Mouse (Mus musculus) midbrain, embryonic 11.5 days (tissue): ENCODE measurements around the gene Olfr1047. TPM values are rescaled to one million over a fixed set of nuclear protein-coding genes. Genes with fewer than 3 reads are reported as not detected.
"Not testable (repeated sequence)": the region's sequence is repeated elsewhere in the genome, so short reads cannot be mapped to it uniquely, and the experiment has no call there.

Source experiments
- ATAC-seq: fragments of 200-750 bp; cut with Nextera tagmentation; 2 replicates; pipeline ENCODE4 v1.8.0; 2017; ENCODE audit warnings: moderate TSS enrichment, moderate library complexity; ENCODE audit not compliant: low FRiP score
- DNase-seq: peaks from one replicate; pipeline ENCODE4 v3.0.0; 2015; ENCODE audit warnings: low spot score; ENCODE audit errors: missing footprints
- H3K27ac ChIP-seq: fragments of 300-500 bp; sonication (generic); 2 replicates; pipeline ENCODE4 v1.5.1; 2014; ENCODE audit warnings: low read depth, low read length
- H3K27me3 ChIP-seq: fragments of 300-500 bp; sonication (generic); 2 replicates; pipeline ENCODE4 v1.6.1; 2014; ENCODE audit warnings: mild to moderate bottlenecking, low read length, moderate library complexity, mixed read lengths; ENCODE audit not compliant: control insufficient read depth, insufficient read depth
- H3K36me3 ChIP-seq: fragments of 300-500 bp; sonication (generic); 2 replicates; pipeline ENCODE4 v1.6.1; 2014; ENCODE audit warnings: mild to moderate bottlenecking, low read length, moderate library complexity, mixed read lengths; ENCODE audit not compliant: control insufficient read depth, insufficient read depth
- H3K4me1 ChIP-seq: fragments of 300-500 bp; sonication (generic); 2 replicates; pipeline ENCODE4 v1.6.1; 2014; ENCODE audit warnings: low read length; ENCODE audit not compliant: control insufficient read depth, insufficient read depth
- H3K4me2 ChIP-seq: fragments of 300-500 bp; sonication (generic); 2 replicates; pipeline ENCODE4 v1.6.1; 2014; ENCODE audit warnings: mild to moderate bottlenecking, moderate library complexity
- H3K4me3 ChIP-seq: fragments of 300-500 bp; sonication (generic); 2 replicates; pipeline ENCODE4 v1.5.1; 2014; ENCODE audit warnings: low read depth, low read length
- H3K9ac ChIP-seq: fragments of 300-500 bp; sonication (generic); 2 replicates; pipeline ENCODE4 v1.6.1; 2014; ENCODE audit warnings: low read length
- H3K9me3 ChIP-seq: fragments of 300-500 bp; sonication (generic); 2 replicates; pipeline ENCODE4 v1.6.1; 2016; ENCODE audit warnings: low read length; ENCODE audit not compliant: control insufficient read depth
- WGBS: fragments of 180-500 bp; shearing (Covaris S2); extraction: QIAGEN DNeasy Blood & Tissue Kit; methylation state at CpG from one replicate; pipeline ENCODE4 v1.1.7; 2014; 5-methylcytosine and 5-hydroxymethylcytosine counted together
- polyA plus RNA-seq: library from polyadenylated mRNA; unstranded; fragments of >200 nt; fragmentation: Nextera tagmentation; extraction: Ambion mirVana; gene quantifications from 2 replicates; pipeline ENCODE4 v1.2.1, GENCODE M21; 2014

The Olfr1047 gene
- polyA plus RNA-seq: not detected in 2 replicates

GRCm38 (mm10) chr2:86231301-86231700, at the start of gene Olfr1047:
Gene Olfr1047 (minus strand): TSS chr2:86231401.
- DNase-seq (no peak), ATAC-seq (no peak)
- H3K4me3 ChIP-seq: no peak within 1 kb of the TSS
- WGBS: 95% methylated on average over 1 of the region's 1 CpGs
- H3K4me2 ChIP-seq: no peak within 1 kb of the TSS
- H3K27me3 ChIP-seq: no peaks in the 10 kb centered on the region
- H3K9me3 ChIP-seq: no peaks in the 10 kb centered on the region
- no peak within 1 kb of the TSS for H3K27ac ChIP-seq
- no peaks in the 10 kb centered on the region for H3K36me3 ChIP-seq
- H3K4me1 ChIP-seq: no peaks in the 10 kb centered on the region
- H3K9ac ChIP-seq: no peak within 1 kb of the TSS

- not testable (repeated sequence) for H3K36me3 ChIP-seq, H3K27ac ChIP-seq, ATAC-seq, H3K4me3 ChIP-seq, H3K4me1 ChIP-seq, H3K9ac ChIP-seq, H3K27me3 ChIP-seq, H3K9me3 ChIP-seq, DNase-seq, H3K4me2 ChIP-seq
These were observed 47.8 kb upstream of the Olfr1047 start, which contains the start of gene Olfr1051 for GRCm38 (mm10) chr2:86278988-86279387. Gene Olfr1051 (minus strand): TSS chr2:86279088.

- not testable (repeated sequence) for H3K36me3 ChIP-seq, ATAC-seq, H3K9me3 ChIP-seq, H3K4me2 ChIP-seq, H3K9ac ChIP-seq, H3K4me3 ChIP-seq, H3K27me3 ChIP-seq, H3K4me1 ChIP-seq, H3K27ac ChIP-seq
- peak; percentile 33 for DNase-seq
These were observed 27.0 kb upstream of the Olfr1047 start, which contains the start of gene Olfr1049 for GRCm38 (mm10) chr2:86258228-86258627. Gene Olfr1049 (minus strand): TSS chr2:86258328.

GRCm38 (mm10) chr2:86240189-86240588, 9.0 kb upstream of the Olfr1047 start, which contains the start of gene Olfr1048:
Gene Olfr1048 (minus strand): TSS chr2:86240289.
- no peak within 1 kb of the TSS for H3K4me2 ChIP-seq
- ATAC-seq: no peak
- H3K27ac ChIP-seq: no peak within 1 kb of the TSS
- DNase-seq: no peak
- H3K9me3 ChIP-seq: no peaks in the 10 kb centered on the region
- H3K27me3 ChIP-seq: no peaks in the 10 kb centered on the region
- no peaks in the 10 kb centered on the region for H3K4me1 ChIP-seq
- no peaks in the 10 kb centered on the region for H3K36me3 ChIP-seq
- no peak within 1 kb of the TSS for H3K9ac ChIP-seq
- no peak within 1 kb of the TSS for H3K4me3 ChIP-seq

GRCm38 (mm10) chr2:86219214-86219613, 12.0 kb downstream of the Olfr1047 start, which contains the start of gene Olfr1046:
Gene Olfr1046 (minus strand): TSS chr2:86219314.
- no peaks in the 10 kb centered on the region for H3K4me1 ChIP-seq
- no peak within 1 kb of the TSS for H3K4me3 ChIP-seq
- DNase-seq (no peak), ATAC-seq (no peak)
- no peaks in the 10 kb centered on the region for H3K9me3 ChIP-seq
- WGBS: 76% methylated on average over 2 of the region's 2 CpGs
- H3K4me2 ChIP-seq: no peak within 1 kb of the TSS
- no peak within 1 kb of the TSS for H3K27ac ChIP-seq
- H3K9ac ChIP-seq: no peak within 1 kb of the TSS
- H3K27me3 ChIP-seq: no peaks in the 10 kb centered on the region
- no peaks in the 10 kb centered on the region for H3K36me3 ChIP-seq

GRCm38 (mm10) chr2:86202909-86203308, 28.3 kb downstream of the Olfr1047 start, which contains the start of gene Olfr1045:
Gene Olfr1045 (minus strand): TSS chr2:86203009.
- Histone ChIP-seq H3K27me3 (no peaks in the 10 kb centered on the region), H3K36me3 (no peaks in the 10 kb centered on the region), H3K4me1 (no peaks in the 10 kb centered on the region), H3K9ac (no peak within 1 kb of the TSS), H3K9me3 (no peaks in the 10 kb centered on the region), H3K27ac (no peak within 1 kb of the TSS), H3K4me3 (no peak within 1 kb of the TSS), H3K4me2 (no peak within 1 kb of the TSS)
- DNase-seq (no peak), ATAC-seq (no peak)

- no peak overlapping the region for H3K4me2 ChIP-seq
- no peaks in the 10 kb centered on the region for H3K36me3 ChIP-seq
- H3K4me3 ChIP-seq: no peak overlapping the region
- no peak for DNase-seq
- no peaks in the 10 kb centered on the region for H3K9me3 ChIP-seq
- H3K9ac ChIP-seq: no peak overlapping the region
- no peak for ATAC-seq
- 45% methylated on average over 1 of the region's 1 CpGs for WGBS
- H3K27me3 ChIP-seq: no peaks in the 10 kb centered on the region
- H3K27ac ChIP-seq: no peak overlapping the region
- H3K4me1 ChIP-seq: no peaks in the 10 kb centered on the region
These were observed 35.3 kb downstream of the Olfr1047 start for GRCm38 (mm10) chr2:86195863-86196262.

- H3K4me2 ChIP-seq: no peak within 1 kb of the TSS
- no peak within 1 kb of the TSS for H3K4me3 ChIP-seq
- H3K9me3 ChIP-seq: no peaks in the 10 kb centered on the region
- H3K27me3 ChIP-seq: no peaks in the 10 kb centered on the region
- no peaks in the 10 kb centered on the region for H3K36me3 ChIP-seq
- no peaks in the 10 kb centered on the region for H3K4me1 ChIP-seq
- ATAC-seq: no peak
- no peak within 1 kb of the TSS for H3K9ac ChIP-seq
- no peak within 1 kb of the TSS for H3K27ac ChIP-seq
- no peak for DNase-seq
These were observed 45.6 kb downstream of the Olfr1047 start, which contains the start of gene Olfr52 for GRCm38 (mm10) chr2:86185583-86185982. Gene Olfr52 (minus strand): TSS chr2:86185683.

GRCm38 (mm10) chr2:86179950-86180349, 51.3 kb downstream of the Olfr1047 start:
- Histone ChIP-seq H3K4me1 (no peaks in the 10 kb centered on the region), H3K9ac (no peak overlapping the region), H3K4me2 (no peak overlapping the region), H3K27me3 (no peaks in the 10 kb centered on the region), H3K36me3 (no peaks in the 10 kb centered on the region), H3K4me3 (no peak overlapping the region), H3K27ac (no peak overlapping the region), H3K9me3 (no peaks in the 10 kb centered on the region)
- no peak for ATAC-seq
- 83% methylated on average over 3 of the region's 3 CpGs for WGBS
- no peak for DNase-seq

- Histone ChIP-seq H3K27me3 (no peaks in the 10 kb centered on the region), H3K4me2 (no peak within 1 kb of the TSS), H3K36me3 (no peaks in the 10 kb centered on the region), H3K4me1 (no peaks in the 10 kb centered on the region), H3K9ac (no peak within 1 kb of the TSS), H3K9me3 (no peaks in the 10 kb centered on the region), H3K4me3 (no peak within 1 kb of the TSS), H3K27ac (no peak within 1 kb of the TSS)
- ATAC-seq (no peak), DNase-seq (no peak)
These were observed 53.5 kb downstream of the Olfr1047 start, which contains the start of gene Olfr1044 for GRCm38 (mm10) chr2:86177720-86178119. Gene Olfr1044 (minus strand): TSS chr2:86177820.
